Mouse (Mus musculus) megakaryocyte, embryonic 14.5 days (primary cell): ENCODE measurements around the gene Cd151. TPM values are rescaled to one million over a fixed set of nuclear protein-coding genes. Genes with fewer than 3 reads are reported as not detected.
A peak's percentile ranks its signal among the peaks of the same experiment; 100 is the strongest.

ENCODE experiments used
- H3K27me3 ChIP-seq: replicated peaks from 2 replicates; pipeline ENCODE3; 2012; ENCODE audit warnings: inconsistent platforms
- H3K36me3 ChIP-seq: replicated peaks from 2 replicates; pipeline ENCODE3; 2012; ENCODE audit warnings: low read length, inconsistent platforms, mixed read lengths
- H3K4me1 ChIP-seq: 2 replicates; pipeline ENCODE4 v1.6.1; 2012; ENCODE audit warnings: inconsistent platforms
- H3K4me3 ChIP-seq: replicated peaks from 2 replicates; pipeline ENCODE3; 2012; ENCODE audit warnings: moderate library complexity, mild to moderate bottlenecking, inconsistent platforms
- H3K9me3 ChIP-seq: 2 replicates; pipeline ENCODE4 v1.6.1; 2012; ENCODE audit warnings: inconsistent platforms
- FLI1 ChIP-seq: IDR thresholded peaks from 2 replicates; pipeline ENCODE4 v1.6.1; 2012; ENCODE audit warnings: low read length, inconsistent platforms, mixed read lengths
- GATA1 ChIP-seq: IDR thresholded peaks from 3 replicates; pipeline ENCODE4 v1.6.1; 2012; ENCODE audit warnings: mixed read lengths, low read length, inconsistent platforms, borderline replicate concordance
- polyA plus RNA-seq: library from polyadenylated mRNA; stranded (reverse); fragments of >175 nt; gene quantifications from 2 replicates; pipeline ENCODE4 v1.2.3, GENCODE M21; 2012; ENCODE audit warnings: low replicate concordance; ENCODE audit not compliant: insufficient read depth

Gene Cd151
- polyA plus RNA-seq, 1 experiment = 168 TPM

DNA sequence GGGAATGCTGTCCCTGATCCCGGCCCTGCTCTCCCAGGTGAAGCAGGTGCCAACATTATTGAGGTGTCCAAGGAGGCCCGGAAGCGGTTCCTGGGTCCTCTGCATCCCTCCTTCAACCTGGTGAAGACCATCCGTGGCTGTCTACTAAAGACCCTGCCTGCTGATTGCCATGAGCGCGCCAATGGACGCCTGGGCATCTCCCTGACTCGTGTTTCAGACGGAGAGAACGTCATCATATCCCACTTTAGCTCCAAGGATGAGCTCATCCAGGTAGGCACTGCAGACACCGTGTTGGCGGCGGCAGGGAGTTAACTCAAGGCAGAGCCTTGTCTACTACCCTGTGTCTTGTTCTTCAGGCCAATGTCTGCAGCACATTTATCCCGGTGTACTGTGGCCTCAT lies 10.0 kb upstream of the Cd151 start:
- H3K9me3 ChIP-seq = no peaks in the 10 kb centered on the region

DNA sequence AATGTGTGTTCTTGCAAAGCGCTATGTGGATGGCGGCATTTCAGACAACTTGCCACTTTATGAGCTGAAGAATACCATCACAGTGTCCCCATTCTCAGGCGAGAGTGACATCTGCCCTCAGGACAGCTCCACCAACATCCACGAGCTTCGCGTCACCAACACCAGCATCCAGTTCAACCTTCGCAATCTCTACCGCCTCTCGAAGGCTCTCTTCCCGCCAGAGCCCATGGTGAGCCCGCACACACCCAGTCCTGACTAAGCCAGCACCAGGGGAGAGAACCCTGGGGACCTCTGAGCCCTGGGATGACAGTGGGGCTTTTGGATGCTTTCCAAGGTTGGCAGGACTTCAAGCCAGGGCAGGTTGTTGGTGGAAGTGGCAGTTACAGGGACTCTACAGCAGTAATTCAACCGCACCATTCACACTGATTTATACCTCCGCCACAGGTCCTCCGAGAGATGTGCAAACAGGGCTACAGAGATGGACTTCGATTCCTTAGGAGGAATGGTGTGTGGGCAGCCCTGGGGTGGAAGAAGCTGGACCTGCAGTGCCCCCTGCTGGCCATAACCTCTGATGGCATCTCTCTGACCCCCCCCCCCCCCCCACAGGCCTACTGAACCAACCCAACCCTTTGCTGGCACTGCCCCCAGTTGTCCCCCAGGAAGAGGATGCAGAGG lies 9.1 kb upstream of the Cd151 start:
- peaks cover 47% of the 10 kb centered on the region for H3K36me3 ChIP-seq
- peaks cover 17% of the 10 kb centered on the region for H3K27me3 ChIP-seq
- no peaks in the 10 kb centered on the region for H3K9me3 ChIP-seq
- TF ChIP-seq FLI1 (no peak), GATA1 (no peak)
- H3K4me1 ChIP-seq = peaks cover 87% of the 10 kb centered on the region
- H3K4me3 ChIP-seq = peak overlapping the region; percentile 26

More for the DNA sequence above, 10.0 kb upstream of the Cd151 start:
- TF ChIP-seq FLI1 = no peak
- peaks cover 13% of the 10 kb centered on the region for H3K27me3 ChIP-seq
- H3K4me1 ChIP-seq = peaks cover 81% of the 10 kb centered on the region
- H3K36me3 ChIP-seq = peaks cover 48% of the 10 kb centered on the region
- peak overlapping the region; percentile 100 for H3K4me3 ChIP-seq

DNA sequence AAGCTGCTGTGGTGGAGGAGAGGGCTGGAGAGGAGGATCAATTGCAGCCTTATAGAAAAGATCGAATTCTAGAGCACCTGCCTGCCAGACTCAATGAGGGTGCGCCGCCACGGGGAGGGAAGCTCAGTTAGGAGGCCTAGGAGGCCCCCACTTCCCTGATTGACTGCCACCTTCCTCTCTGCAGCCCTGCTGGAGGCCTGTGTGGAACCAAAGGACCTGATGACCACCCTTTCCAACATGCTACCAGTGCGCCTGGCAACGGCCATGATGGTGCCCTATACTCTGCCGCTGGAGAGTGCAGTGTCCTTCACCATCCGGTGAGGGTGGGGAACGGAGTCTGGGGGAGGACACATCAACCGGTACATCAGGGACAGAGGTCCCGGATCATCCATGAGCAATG lies 8.5 kb upstream of the Cd151 start:
- TF ChIP-seq GATA1 (no peak), FLI1 (no peak)
- peaks cover 87% of the 10 kb centered on the region for H3K4me1 ChIP-seq
- peaks cover 52% of the 10 kb centered on the region for H3K36me3 ChIP-seq
- H3K27me3 ChIP-seq = peaks cover 20% of the 10 kb centered on the region
- H3K4me3 ChIP-seq = peak overlapping the region; percentile 14
- H3K9me3 ChIP-seq = no peaks in the 10 kb centered on the region

DNA sequence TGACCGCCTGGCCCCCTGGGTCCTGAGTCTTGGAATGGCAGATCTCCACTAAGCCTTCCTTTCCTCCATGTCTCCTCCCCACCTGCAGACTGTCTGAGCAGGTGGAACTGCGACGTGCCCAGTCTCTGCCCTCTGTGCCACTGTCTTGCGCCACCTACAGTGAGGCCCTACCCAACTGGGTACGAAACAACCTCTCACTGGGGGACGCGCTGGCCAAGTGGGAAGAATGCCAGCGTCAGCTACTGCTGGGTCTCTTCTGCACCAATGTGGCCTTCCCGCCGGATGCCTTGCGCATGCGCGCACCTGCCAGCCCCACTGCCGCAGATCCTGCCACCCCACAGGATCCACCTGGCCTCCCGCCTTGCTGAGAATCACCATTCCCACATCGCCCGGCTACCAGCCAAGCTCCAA lies 7.9 kb upstream of the Cd151 start:
- Histone ChIP-seq H3K4me1 (peaks cover 89% of the 10 kb centered on the region), H3K4me3 (peak overlapping the region; percentile 17), H3K27me3 (peaks cover 20% of the 10 kb centered on the region), H3K36me3 (peaks cover 59% of the 10 kb centered on the region), H3K9me3 (no peaks in the 10 kb centered on the region)
- no peak for TF ChIP-seq FLI1

DNA sequence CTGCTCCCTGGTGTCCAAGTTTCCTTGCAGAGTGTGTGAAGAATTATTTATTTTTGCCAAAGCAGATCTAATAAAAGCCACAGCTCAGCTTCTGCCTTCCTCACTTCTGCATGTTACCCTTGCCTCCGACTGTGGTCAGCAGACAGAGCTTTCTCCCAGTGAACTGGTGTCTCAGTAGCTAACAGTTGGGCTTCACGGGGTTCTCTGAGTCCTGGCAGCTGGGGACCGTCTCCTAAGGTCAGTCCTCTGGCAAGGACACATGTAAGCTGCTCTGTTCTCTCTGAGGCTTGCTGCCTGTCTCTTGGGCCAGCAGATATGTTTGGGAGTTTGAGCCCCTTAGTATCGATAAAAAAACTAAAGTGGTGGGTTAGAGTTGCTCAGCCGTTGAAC lies 7.2 kb upstream of the Cd151 start:
- Histone ChIP-seq H3K27me3 (peaks cover 20% of the 10 kb centered on the region), H3K36me3 (peaks cover 63% of the 10 kb centered on the region), H3K4me1 (peaks cover 90% of the 10 kb centered on the region), H3K9me3 (no peaks in the 10 kb centered on the region), H3K4me3 (no peak overlapping the region)
- TF ChIP-seq FLI1 = no peak
- no peak for TF ChIP-seq GATA1

DNA sequence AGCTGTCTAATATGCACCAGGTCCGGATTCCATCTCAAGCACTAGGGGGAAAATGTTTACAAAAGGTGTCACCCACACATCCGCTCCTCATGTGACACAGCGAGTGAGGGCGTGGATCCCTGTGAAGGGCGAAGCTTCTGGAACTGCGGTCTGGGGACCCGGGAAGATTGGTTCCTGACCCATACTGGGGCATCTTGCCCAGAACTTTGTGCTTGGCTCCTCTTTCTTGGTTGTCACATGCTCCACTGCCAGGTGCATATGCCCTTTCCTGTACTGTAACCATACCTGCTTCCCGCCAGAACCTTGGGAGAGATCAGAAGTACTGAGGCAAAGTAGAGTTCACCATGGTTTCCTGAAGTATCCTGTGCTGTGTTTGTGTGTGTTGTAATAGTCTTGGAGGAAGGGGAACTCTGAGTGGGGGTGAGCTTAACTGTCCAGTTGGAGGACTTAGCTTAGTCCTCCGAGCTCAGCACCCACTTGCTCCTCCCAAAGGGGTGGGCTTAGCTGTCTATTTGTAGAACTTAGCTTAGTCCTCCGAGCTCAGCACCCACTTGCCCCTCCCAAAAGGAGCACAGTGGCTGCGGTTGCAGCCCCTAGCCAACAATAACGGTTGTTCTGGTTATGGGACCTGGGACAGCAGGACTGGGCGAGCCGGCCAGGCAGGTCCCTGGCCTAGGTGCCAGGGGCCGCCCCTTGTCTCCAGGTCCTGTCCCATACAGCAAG lies 6.6 kb upstream of the Cd151 start, which contains the start of gene Cracr2b:
Gene Cracr2b, plus strand, starts transcription at position 704 of the 723 bp plus-strand sequence.
- Histone ChIP-seq H3K4me1 (peaks cover 96% of the 10 kb centered on the region), H3K4me3 (peak within 1 kb of the TSS; percentile 90)

DNA sequence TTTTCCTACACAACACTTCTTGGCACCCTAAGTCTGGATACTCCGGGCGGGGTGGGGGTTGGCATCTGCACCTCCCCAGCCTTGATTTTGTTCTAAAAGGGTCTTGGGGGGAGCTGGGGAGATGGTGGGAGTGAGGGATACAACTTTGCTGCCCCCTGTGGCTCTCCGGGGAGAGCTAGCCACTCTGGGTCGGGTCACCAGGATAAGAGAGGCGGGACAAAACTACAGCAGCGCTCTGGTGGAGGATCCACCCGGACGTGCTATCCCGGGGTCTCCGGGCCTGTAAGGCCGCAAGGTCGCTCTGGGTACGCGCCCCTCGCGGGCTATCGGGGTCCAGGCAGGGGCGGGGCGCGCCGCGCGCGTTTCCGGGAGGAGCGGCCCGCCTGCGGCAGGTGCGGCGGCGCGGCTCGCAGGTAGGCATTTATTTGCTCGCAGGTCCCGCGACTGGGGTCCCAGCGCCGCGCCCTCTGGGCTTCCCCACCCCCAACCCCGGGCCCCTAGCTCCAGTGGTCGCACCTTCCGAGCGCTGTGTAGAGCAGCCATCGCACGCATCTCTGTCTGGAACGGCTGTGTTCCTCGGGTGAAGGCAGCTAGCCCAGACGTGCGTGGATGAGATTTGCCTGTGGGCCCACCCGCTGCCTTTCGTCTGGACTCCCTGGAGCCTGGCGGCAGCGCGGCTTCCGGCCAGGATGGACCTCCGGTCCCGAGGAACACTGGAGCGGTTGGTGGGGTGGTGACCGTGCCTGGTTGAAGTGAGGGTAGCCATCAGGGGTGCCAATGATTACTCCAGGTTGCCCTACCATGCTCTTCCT lies 5.5 kb upstream of the Cd151 start:
- Histone ChIP-seq H3K27me3 (peaks cover 20% of the 10 kb centered on the region), H3K4me3 (peak overlapping the region; percentile 90), H3K9me3 (no peaks in the 10 kb centered on the region), H3K36me3 (peaks cover 61% of the 10 kb centered on the region), H3K4me1 (peaks cover 98% of the 10 kb centered on the region)
- TF ChIP-seq GATA1 = no peak
- no peak for TF ChIP-seq FLI1

More for the DNA sequence above, 6.6 kb upstream of the Cd151 start, which contains the start of gene Cracr2b:
- TF ChIP-seq FLI1 (no peak), GATA1 (no peak)
- Histone ChIP-seq H3K9me3 (no peaks in the 10 kb centered on the region), H3K36me3 (peaks cover 65% of the 10 kb centered on the region), H3K27me3 (peaks cover 20% of the 10 kb centered on the region)

DNA sequence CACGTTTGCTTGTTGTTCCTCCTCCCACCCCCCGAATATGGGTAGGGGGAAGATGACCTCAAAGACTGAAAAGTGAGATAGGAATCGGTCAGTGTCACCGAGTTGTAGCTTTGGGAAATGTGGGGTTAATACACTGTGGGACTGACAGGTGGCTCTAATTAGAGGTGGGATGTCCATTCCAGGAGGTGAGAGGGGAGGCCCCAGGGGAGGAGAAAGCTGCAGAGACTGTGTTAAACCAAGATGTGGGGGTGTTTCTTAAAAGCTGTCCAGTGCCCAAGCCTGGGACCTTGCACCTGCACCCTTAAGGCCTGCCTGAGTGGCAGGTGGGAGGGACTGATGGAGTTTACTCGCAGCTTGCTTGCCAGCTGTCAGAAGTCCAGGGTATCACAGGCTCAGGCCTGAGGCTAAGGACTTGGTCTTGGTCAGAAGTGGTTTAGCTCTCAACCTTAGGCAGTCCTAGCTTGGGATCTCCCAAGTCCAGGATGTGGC lies 4.8 kb upstream of the Cd151 start:
- TF ChIP-seq GATA1 (no peak), FLI1 (no peak)
- H3K4me1 ChIP-seq = peaks cover 95% of the 10 kb centered on the region

DNA sequence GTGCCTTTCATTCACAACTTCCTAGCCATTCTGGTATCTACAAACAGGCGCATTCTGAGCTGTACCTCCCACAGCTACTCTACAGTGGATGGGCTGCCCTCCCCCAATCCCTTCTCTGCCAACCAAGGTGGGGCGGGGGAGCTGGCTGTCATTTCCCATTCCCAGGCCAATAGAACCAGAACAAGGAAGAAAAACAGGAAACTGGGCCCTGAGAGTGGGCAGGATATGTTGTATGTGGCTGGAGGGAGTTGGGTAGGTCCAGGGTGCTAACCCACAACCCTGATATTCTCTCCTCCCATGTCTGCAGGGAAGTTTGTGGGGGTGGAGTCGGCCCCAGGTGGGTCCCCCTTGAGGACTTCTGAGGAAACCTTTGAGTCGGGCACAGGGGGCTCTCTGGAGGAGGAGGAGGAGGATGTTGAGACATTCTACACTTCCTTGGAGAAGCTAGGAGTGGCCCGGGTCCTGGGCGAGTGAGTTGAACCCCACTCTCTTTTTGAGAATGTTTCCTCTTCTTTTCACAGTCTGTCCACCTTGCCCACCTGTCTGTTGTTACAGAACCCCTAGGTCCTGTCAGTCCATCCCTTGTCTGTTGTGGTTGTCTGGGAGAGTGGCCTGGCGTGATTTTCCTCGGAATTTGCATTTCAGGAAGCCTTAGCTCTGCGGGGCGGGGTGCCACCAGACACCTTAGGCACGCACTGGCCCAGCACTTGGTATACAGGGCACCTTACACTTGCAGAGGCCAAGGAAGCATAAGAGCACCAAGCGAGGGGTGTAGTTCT lies 3.2 kb upstream of the Cd151 start:
- Histone ChIP-seq H3K27me3 (peaks cover 20% of the 10 kb centered on the region), H3K4me3 (peak overlapping the region; percentile 86), H3K36me3 (peaks cover 39% of the 10 kb centered on the region)

More for the DNA sequence above, 4.8 kb upstream of the Cd151 start:
- Histone ChIP-seq H3K36me3 (peaks cover 55% of the 10 kb centered on the region), H3K9me3 (no peaks in the 10 kb centered on the region), H3K4me3 (peak overlapping the region; percentile 90), H3K27me3 (peaks cover 20% of the 10 kb centered on the region)

More for the DNA sequence above, 3.2 kb upstream of the Cd151 start:
- Histone ChIP-seq H3K4me1 (peaks cover 92% of the 10 kb centered on the region), H3K9me3 (no peaks in the 10 kb centered on the region)
- TF ChIP-seq GATA1 (no peak), FLI1 (no peak)
